Mouse (Mus musculus): Measurements from ENCODE around the gene Mrpl23. TPM values are rescaled to one million over a fixed set of nuclear protein-coding genes. Genes with fewer than 3 reads are reported as not detected.

Gene Mrpl23
- total RNA-seq, 2 experiments from 2014 or later = 0.31 to 53.9 TPM

DNA sequence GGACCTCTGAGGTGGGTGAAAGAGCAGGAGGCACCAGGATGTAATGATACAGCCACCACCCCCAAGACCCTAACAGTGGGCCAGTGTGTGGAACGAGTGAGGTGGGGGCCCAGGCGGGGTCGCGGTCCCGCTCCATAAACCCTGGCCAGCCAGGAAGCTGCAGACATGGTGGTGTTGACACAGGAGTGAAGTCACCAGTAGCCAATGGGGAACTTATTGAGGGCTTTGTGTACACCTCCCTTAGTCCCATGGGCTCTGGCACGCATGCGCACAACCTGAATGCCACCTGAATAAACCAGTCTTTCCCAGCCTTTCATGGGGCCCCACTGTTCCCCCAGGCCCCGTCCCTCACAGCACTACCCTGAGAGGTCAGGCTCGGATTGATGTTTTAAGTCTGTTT lies 38.1 kb downstream of the Mrpl23 start:
- ATAC-seq (replicated peaks; ENCODE audit: poor library complexity, severe bottlenecking) = no peak

GRCm38 (mm10) chr7:142571458-142572220 lies 39.2 kb downstream of the Mrpl23 start:
- ATAC-seq (replicated peaks; ENCODE audit: poor library complexity, severe bottlenecking) = peak; percentile 69

- no peak for ATAC-seq (replicated peaks; ENCODE audit: poor library complexity, severe bottlenecking)
These were observed 39.9 kb downstream of the Mrpl23 start for GRCm38 (mm10) chr7:142572343-142572742.

DNA sequence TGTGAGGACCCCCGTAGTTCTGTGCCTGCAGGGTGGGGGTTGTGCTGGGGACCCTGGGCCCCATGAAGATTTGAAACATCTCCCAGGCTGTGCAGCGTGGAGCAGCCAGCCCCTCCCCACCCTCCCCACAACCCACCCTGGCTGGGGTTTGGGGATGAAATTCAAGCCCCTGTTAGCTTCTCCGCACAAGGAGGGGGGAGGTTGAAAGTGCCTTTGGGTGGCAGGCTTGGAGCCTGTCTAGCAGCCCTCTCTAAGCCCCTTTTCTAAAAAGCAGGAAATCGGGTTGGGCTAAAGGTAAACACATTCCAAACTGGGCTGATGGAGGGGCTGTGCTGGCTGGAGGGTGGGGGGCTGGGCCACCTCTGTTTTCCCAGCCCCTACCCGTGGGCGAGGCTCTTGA lies 40.5 kb downstream of the Mrpl23 start:
- no peak for ATAC-seq (replicated peaks; ENCODE audit: poor library complexity, severe bottlenecking)

DNA sequence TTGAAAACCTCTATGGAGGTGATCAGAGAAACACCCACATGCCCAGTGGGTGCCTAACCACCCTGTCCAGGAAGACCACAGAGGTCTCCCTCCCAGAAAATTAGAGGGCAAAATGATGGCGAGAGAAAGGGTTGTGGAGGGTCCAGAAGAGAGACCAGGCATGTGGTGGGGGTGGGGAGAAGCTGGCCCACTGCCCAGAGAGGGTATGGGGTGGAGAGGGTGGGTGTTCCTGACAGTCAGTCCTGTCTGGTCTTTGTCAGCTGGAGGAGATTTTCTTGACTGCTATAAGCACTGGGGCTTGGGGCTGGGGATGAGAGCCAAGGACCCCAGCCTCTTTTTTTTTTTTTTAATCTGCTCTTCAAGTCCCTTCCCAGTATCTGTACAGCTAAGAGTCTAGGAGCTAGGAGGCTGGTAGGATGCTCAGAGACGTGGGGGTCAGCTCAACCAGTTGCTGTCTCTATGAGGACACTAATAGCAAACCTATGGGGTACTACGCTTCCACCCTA lies 41.7 kb downstream of the Mrpl23 start:
- no peak for ATAC-seq (replicated peaks; ENCODE audit: poor library complexity, severe bottlenecking)

DNA sequence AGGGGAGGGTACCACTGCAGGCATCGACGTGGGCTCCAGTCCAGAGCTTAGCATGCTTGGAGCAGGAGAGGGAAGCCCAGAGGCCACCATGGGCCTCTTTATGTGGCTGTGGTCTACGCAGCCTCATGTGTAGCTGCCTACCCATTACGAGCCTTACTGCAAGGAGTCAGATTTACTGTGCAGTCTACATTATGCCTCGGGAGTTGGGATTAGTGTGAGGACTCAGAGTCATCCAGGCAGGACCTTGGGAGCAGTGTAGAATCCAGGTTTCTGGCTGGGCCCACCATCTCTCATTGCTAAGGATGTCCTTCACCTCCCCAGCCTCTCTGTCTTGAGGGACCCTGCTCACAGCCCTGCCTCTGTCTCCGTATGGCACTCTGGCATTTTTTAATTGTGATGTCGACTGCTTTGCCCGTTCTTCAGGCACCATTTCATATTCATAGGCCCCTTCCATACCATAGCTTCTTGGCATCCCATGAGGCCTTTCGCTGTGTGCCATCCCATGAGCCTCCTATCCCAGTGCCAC lies 42.4 kb downstream of the Mrpl23 start:
- ATAC-seq (replicated peaks; ENCODE audit: poor library complexity, severe bottlenecking) = no peak

DNA sequence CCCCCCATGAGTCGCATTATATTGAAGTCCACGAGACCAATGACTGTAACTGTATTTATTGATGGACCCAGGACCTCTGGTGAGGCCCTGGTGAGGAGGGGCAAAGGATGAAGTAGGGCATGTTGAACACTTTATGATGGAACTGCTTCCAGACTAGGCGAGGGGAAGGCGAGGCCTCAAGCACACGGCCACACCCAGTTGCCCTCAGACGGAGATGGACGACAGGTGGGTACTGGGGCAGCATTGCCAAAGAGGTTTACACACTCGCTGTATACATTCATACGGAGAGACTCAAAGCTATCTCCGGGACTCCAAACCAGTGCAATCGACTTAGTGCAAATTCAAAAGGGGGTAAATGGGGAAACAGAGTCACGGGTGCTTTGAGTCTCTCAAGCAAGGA lies 43.0 kb downstream of the Mrpl23 start:
- no peak for ATAC-seq (replicated peaks; ENCODE audit: poor library complexity, severe bottlenecking)

GRCm38 (mm10) chr7:142575971-142576370 lies 43.5 kb downstream of the Mrpl23 start:
- ATAC-seq (replicated peaks; ENCODE audit: poor library complexity, severe bottlenecking) = no peak

- ATAC-seq (replicated peaks; ENCODE audit: poor library complexity, severe bottlenecking) = no peak
These were observed 44.2 kb downstream of the Mrpl23 start for GRCm38 (mm10) chr7:142576472-142577326.

GRCm38 (mm10) chr7:142577806-142578423 lies 45.4 kb downstream of the Mrpl23 start:
- ATAC-seq (replicated peaks; ENCODE audit: poor library complexity, severe bottlenecking) = no peak

DNA sequence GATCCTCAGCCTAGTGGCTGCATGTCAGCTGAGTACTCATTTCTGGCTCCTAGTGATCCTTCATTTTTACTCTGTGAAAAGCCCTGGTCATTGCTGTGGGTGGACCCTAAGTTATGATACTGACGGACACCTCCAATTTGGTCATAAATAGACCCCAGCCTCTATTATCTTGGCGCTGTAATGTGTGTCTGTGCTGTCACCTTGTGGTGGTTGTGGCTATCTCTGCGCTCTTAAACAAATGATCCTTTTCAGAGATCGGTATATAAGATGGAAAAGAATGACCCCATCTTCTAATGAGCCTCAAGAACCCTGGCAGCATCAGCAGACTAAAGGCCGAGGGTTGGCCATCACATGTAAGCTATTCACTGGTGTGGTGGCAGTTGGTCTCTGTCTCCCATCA lies 46.6 kb downstream of the Mrpl23 start:
- no peak for ATAC-seq (replicated peaks; ENCODE audit: poor library complexity, severe bottlenecking)

GRCm38 (mm10) chr7:142580121-142580879 lies 47.8 kb downstream of the Mrpl23 start:
- ATAC-seq (replicated peaks; ENCODE audit: poor library complexity, severe bottlenecking) = peak; percentile 57

GRCm38 (mm10) chr7:142581186-142581585 lies 48.7 kb downstream of the Mrpl23 start:
- ATAC-seq (replicated peaks; ENCODE audit: poor library complexity, severe bottlenecking) = no peak

GRCm38 (mm10) chr7:142581656-142582228 lies 49.3 kb downstream of the Mrpl23 start:
- ATAC-seq (replicated peaks; ENCODE audit: poor library complexity, severe bottlenecking) = 0 out of 2 replicates have a peak, but pooled peaks have one; percentile 34

DNA sequence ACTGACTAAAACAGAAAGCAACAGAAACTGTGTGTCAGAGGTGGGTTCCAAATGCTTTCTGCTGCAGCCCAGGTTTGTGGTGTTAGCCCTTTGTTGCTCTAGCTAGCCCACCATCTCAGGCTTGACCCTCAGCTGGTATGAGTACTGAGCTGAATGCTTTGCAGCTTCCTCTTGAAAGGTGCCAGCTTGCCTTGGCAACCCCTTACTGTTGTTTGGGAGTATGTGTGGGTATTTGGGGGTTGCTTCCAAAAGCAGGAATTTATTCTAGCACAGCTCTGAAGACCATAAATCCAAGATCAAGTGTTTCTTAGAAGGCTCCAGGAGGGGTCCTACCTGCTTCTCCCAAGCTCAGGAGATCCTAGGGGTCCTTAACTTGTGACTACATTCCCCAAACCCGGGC lies 52.4 kb downstream of the Mrpl23 start:
- no peak for ATAC-seq (replicated peaks; ENCODE audit: poor library complexity, severe bottlenecking)

DNA sequence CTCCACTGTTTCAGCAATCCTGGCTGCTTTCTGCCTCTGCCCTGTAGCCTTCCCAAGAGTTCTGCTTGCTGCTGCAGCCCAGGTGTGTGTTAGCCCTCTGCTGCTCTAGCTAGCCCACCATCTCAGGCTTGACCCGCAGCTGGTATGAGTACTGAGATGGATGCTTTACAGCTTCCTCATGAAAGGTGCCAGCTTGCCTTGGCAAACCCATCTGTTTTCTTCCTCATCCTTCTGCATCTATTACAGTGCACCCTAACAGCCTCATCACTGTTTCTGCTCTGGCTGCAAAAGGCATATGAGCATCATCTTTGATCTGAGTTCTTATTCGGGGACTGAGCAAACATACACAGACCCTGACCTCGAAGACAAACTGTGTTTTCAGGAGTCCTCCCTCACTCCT lies 53.4 kb downstream of the Mrpl23 start:
- no peak for ATAC-seq (replicated peaks; ENCODE audit: poor library complexity, severe bottlenecking)

DNA sequence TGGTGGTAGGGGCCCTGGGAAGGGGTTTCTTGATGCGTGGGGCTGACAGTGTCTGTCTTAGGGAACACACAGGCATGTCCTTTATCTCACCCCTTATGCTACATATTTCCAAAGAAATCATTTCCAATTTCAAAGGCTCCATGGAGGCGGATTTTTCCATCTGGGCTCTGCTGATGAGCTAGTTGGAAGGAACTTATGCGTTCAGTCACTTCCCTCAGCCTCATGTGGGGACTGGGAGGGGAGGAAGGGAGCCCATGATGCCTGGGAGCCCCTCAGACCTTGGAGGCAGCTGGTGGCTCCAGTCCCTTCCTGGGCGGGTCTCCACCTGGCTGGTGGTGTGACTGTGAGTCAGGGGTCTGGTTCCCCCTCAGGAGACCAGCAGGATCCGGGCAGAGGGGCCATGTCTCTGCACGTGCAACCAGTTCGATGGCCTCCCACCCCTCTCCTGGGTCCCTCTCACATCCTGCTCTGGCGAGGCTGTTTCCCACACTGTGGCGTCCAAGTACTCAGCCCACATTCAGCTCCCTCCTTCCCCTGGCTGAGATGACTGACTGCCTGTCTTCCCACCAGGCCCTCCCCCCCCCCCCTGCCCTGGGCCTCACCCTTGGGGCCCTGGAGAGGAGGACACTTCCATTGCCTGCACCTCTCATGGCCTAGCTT lies 55.9 kb downstream of the Mrpl23 start:
- ATAC-seq (replicated peaks; ENCODE audit: poor library complexity, severe bottlenecking) = no peak

Data from granulocyte monocyte progenitor cell, adult 5-6 weeks (primary cell).